Mouse (Mus musculus): Measurements from ENCODE around the gene Agxt. TPM values are rescaled to one million over a fixed set of nuclear protein-coding genes. Genes with fewer than 3 reads are reported as not detected.

The Agxt gene
- total and polyA plus RNA-seq, 2 experiments = 374 to 394 TPM

DNA sequence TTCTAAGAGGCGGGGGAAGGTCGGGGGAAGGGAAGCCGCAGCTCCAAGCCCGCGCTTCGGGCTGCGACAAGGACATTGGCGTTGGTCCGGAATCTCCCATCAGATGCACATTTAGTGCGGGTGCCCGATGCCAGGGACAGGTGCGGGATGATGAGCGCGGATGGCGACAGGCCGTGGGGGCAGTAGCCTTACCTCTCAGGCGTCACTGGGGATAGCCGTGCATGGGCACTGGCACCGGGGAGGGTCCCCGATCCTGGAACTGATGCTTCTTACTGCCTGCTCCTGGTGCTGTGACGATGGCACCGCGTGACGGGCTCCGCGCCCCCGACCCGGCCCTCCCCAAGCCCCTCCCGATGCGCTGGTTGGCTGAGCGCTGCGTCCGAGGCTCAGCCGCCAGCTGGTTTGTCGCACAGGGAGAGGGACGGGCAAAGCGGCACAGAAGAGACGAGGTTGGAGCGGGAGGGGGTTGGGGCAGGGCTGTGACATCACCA, 33.4 kb upstream of the Agxt start, which contains the start of gene Kif1a:
Gene Kif1a, minus strand, starts transcription at position 381 of the 491 bp plus-strand sequence.
- 5% methylated on average over 39 of the region's 39 CpGs for WGBS
- TF ChIP-seq CTCF (IDR thresholded peaks at IDR 0.05; ENCODE audit: low read depth, low read length) (no peak), POLR2A (IDR thresholded peaks at IDR 0.05; ENCODE audit: extremely low read depth, insufficient read depth, low read length) (no peak)
- H3K36me3 ChIP-seq (ENCODE audit: control insufficient read depth, insufficient read depth, low read length) = no peaks in the 10 kb centered on the region
- no peak for DNase-seq (ENCODE audit: extremely low read depth, low read depth, low spot score)
- peaks cover 24% of the 10 kb centered on the region for H3K27me3 ChIP-seq (ENCODE audit: control insufficient read depth, insufficient read depth, low read length)
- no peak within 1 kb of the TSS for H3K27ac ChIP-seq (replicated peaks; ENCODE audit: insufficient read depth, low read depth, low read length)
- H3K4me1 ChIP-seq (ENCODE audit: control insufficient read depth, insufficient read depth, low read length) = peaks cover 5% of the 10 kb centered on the region; the same call in 1 of the 2 replicates
- H3K9ac ChIP-seq (ENCODE audit: low read depth, low read length) = no peak within 1 kb of the TSS; the same call in 1 of the 2 replicates
- peak within 1 kb of the TSS; percentile 37; the same call in 1 of the 2 replicates for H3K4me3 ChIP-seq (ENCODE audit: insufficient read depth, low read depth, low read length)
- no peaks in the 10 kb centered on the region for H3K79me2 ChIP-seq (ENCODE audit: control insufficient read depth, insufficient read depth, low read length)

DNA sequence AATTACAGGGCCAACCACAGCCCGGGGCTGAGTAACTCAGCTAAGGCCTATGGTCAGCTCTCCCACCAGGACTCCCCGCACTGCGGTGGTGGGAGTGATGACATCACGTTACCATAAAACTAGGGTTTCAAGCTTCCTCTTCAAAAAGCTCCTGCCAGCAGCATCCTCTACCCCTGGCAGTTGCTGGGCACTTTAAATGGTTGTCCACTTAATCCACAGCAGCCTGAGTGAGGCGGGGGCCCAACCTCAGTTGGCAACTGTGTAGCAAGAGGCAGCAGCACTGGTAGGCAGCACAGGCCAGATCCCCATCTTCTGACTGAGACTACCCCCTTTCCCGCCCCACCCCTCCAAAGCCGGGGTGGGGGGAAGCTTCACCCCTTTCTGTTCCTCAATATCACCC, 32.3 kb upstream of the Agxt start:
- Histone ChIP-seq H3K9ac (ENCODE audit: low read depth, low read length) (no peak overlapping the region), H3K27me3 (ENCODE audit: control insufficient read depth, insufficient read depth, low read length) (peaks cover 24% of the 10 kb centered on the region), H3K27ac (replicated peaks; ENCODE audit: insufficient read depth, low read depth, low read length) (no peak overlapping the region), H3K4me1 (ENCODE audit: control insufficient read depth, insufficient read depth, low read length) (peaks cover 5% of the 10 kb centered on the region; the same call in 1 of the 2 replicates), H3K79me2 (ENCODE audit: control insufficient read depth, insufficient read depth, low read length) (no peaks in the 10 kb centered on the region), H3K36me3 (ENCODE audit: control insufficient read depth, insufficient read depth, low read length) (no peaks in the 10 kb centered on the region), H3K4me3 (ENCODE audit: insufficient read depth, low read depth, low read length) (no peak overlapping the region)
- DNase-seq (ENCODE audit: extremely low read depth, low read depth, low spot score) = no peak
- WGBS = 80% methylated on average over 7 of the region's 7 CpGs
- TF ChIP-seq CTCF (IDR thresholded peaks at IDR 0.05; ENCODE audit: low read depth, low read length) (no peak), POLR2A (IDR thresholded peaks at IDR 0.05; ENCODE audit: extremely low read depth, insufficient read depth, low read length) (no peak)

DNA sequence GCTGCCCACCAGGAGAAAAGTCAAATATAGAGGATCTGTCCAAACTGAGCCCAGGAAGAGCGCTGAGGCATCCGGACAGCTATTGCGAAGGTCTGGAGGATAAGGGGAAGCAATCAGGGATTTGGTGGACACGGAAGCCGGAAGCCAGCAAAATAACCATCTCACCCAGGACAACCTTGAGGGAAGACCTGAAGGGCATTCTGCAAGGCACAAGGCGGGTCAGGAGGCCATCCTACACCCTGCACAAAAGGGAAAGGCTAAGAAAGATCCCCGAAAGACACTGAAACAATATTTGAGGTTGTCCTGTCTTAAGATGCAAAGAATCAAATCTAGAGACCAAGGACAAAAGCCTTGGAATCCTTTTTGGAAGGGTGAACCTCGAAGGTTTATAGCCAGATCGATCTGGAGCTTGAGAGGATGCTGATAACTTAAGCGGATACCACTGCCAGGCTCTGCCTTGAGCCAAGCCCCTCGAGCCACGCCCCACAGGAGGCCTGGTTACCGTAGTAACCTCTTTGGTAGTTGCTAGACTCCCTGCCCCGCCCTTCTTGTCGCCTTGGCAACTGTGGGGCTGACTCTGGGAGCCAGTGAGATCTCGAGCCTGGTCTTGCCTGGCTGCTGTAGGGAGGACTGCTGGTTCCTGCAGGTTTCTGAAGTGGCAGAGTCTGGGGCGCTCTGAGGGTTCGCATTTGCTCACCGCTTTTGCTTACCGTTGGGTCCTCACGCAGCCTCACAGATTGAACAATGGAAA, 20.2 kb upstream of the Agxt start:
- no peaks in the 10 kb centered on the region for H3K79me2 ChIP-seq (ENCODE audit: control insufficient read depth, insufficient read depth, low read length)
- no peak overlapping the region for H3K27ac ChIP-seq (replicated peaks; ENCODE audit: insufficient read depth, low read depth, low read length)
- WGBS = 38% methylated on average over 21 of the region's 21 CpGs
- H3K27me3 ChIP-seq (ENCODE audit: control insufficient read depth, insufficient read depth, low read length) = no peaks in the 10 kb centered on the region
- TF ChIP-seq POLR2A (IDR thresholded peaks at IDR 0.05; ENCODE audit: extremely low read depth, insufficient read depth, low read length) (no peak), CTCF (IDR thresholded peaks at IDR 0.05; ENCODE audit: low read depth, low read length) (no peak)
- DNase-seq (ENCODE audit: extremely low read depth, low read depth, low spot score) = no peak
- peak overlapping the region; percentile 8; the same call in 1 of the 2 replicates for H3K4me3 ChIP-seq (ENCODE audit: insufficient read depth, low read depth, low read length)
- H3K9ac ChIP-seq (ENCODE audit: low read depth, low read length) = no peak overlapping the region; the same call in 1 of the 2 replicates
- H3K4me1 ChIP-seq (ENCODE audit: control insufficient read depth, insufficient read depth, low read length) = no peaks in the 10 kb centered on the region
- H3K36me3 ChIP-seq (ENCODE audit: control insufficient read depth, insufficient read depth, low read length) = no peaks in the 10 kb centered on the region

DNA sequence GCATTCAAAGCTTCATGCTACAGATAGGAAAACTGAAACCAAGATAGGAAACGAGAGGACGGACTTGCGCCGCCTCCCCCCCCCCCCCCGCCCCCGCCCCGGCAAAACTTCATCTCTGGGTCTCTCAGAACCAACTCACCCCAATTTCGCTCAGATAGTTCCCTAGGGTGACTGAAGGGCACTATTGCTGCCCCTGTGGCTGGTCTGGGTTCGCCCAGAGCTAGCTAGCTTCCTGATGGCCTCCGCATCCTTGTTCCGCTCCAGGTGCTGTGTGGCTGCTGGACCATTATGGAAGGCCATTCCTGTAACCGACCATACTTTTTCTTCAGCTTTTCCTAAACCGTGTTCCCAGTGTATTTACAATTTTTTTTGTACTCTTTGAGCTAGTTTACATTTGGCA, 19.6 kb upstream of the Agxt start:
- no peak for TF ChIP-seq POLR2A (IDR thresholded peaks at IDR 0.05; ENCODE audit: extremely low read depth, insufficient read depth, low read length)
- no peak for TF ChIP-seq CTCF (IDR thresholded peaks at IDR 0.05; ENCODE audit: low read depth, low read length)
- Histone ChIP-seq H3K27me3 (ENCODE audit: control insufficient read depth, insufficient read depth, low read length) (no peaks in the 10 kb centered on the region), H3K36me3 (ENCODE audit: control insufficient read depth, insufficient read depth, low read length) (no peaks in the 10 kb centered on the region), H3K79me2 (ENCODE audit: control insufficient read depth, insufficient read depth, low read length) (no peaks in the 10 kb centered on the region), H3K4me3 (ENCODE audit: insufficient read depth, low read depth, low read length) (peak overlapping the region; percentile 8; the same call in 1 of the 2 replicates), H3K27ac (replicated peaks; ENCODE audit: insufficient read depth, low read depth, low read length) (no peak overlapping the region), H3K4me1 (ENCODE audit: control insufficient read depth, insufficient read depth, low read length) (no peaks in the 10 kb centered on the region), H3K9ac (ENCODE audit: low read depth, low read length) (no peak overlapping the region; the same call in 1 of the 2 replicates)
- 35% methylated on average over 13 of the region's 13 CpGs for WGBS
- no peak for DNase-seq (ENCODE audit: extremely low read depth, low read depth, low spot score)

DNA sequence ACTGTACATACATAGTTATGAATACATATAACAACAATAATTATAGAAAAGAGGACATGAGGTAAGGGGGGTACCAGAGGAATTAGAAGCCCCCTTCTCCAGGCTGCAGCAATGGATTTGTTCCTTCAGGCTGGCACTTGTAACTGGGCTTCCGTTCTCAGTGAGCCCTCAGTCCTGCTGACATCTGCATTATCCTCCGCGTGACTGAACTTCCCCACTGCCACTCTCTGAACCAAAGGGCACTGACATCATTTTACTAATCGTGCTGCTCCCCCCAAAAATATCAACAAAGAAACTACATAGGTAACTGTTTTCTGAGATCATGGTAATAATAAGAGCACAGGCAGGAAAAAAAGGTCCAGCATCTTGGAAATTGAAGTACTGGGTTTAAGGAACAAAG, 16.2 kb upstream of the Agxt start:
- Histone ChIP-seq H3K9ac (ENCODE audit: low read depth, low read length) (no peak overlapping the region), H3K4me1 (ENCODE audit: control insufficient read depth, insufficient read depth, low read length) (peaks cover 6% of the 10 kb centered on the region), H3K79me2 (ENCODE audit: control insufficient read depth, insufficient read depth, low read length) (no peaks in the 10 kb centered on the region), H3K4me3 (ENCODE audit: insufficient read depth, low read depth, low read length) (no peak overlapping the region), H3K27ac (replicated peaks; ENCODE audit: insufficient read depth, low read depth, low read length) (no peak overlapping the region), H3K36me3 (ENCODE audit: control insufficient read depth, insufficient read depth, low read length) (no peaks in the 10 kb centered on the region), H3K27me3 (ENCODE audit: control insufficient read depth, insufficient read depth, low read length) (no peaks in the 10 kb centered on the region)
- no peak for TF ChIP-seq CTCF (IDR thresholded peaks at IDR 0.05; ENCODE audit: low read depth, low read length)
- no peak for TF ChIP-seq POLR2A (IDR thresholded peaks at IDR 0.05; ENCODE audit: extremely low read depth, insufficient read depth, low read length)
- WGBS = 62% methylated on average over 4 of the region's 4 CpGs
- no peak for DNase-seq (ENCODE audit: extremely low read depth, low read depth, low spot score)

Data from liver, adult 2 months (tissue).